Mouse (Mus musculus): Measurements from ENCODE around the gene Pdia6. TPM values are rescaled to one million over a fixed set of nuclear protein-coding genes. Genes with fewer than 3 reads are reported as not detected.

The Pdia6 gene
- total RNA-seq, 2 experiments from 2014 or later = 350 to 596 TPM

- no peak for ATAC-seq (replicated peaks; ENCODE audit: poor library complexity, severe bottlenecking)
Observed at GRCm38 (mm10) chr12:17261005-17261404, 5.3 kb upstream of the Pdia6 start.

GRCm38 (mm10) chr12:17263881-17264280 is 2.5 kb upstream of the Pdia6 start:
- ATAC-seq (replicated peaks; ENCODE audit: poor library complexity, severe bottlenecking) = peak; percentile 28; the same call in 1 of the 2 replicates

- no peak for ATAC-seq (replicated peaks; ENCODE audit: poor library complexity, severe bottlenecking)
Observed at GRCm38 (mm10) chr12:17264826-17265225, 1.5 kb upstream of the Pdia6 start.

GRCm38 (mm10) chr12:17266673-17266990 is 287 bp downstream of the Pdia6 start:
- ATAC-seq (replicated peaks; ENCODE audit: poor library complexity, severe bottlenecking) = no peak

GRCm38 (mm10) chr12:17267316-17267715 is 971 bp downstream of the Pdia6 start:
- no peak for ATAC-seq (replicated peaks; ENCODE audit: poor library complexity, severe bottlenecking)

GRCm38 (mm10) chr12:17271272-17271671 is 4.9 kb downstream of the Pdia6 start:
- ATAC-seq (replicated peaks; ENCODE audit: poor library complexity, severe bottlenecking) = peak; percentile 53

GRCm38 (mm10) chr12:17273841-17274240 is 7.5 kb downstream of the Pdia6 start:
- ATAC-seq (replicated peaks; ENCODE audit: poor library complexity, severe bottlenecking) = no peak

- ATAC-seq (replicated peaks; ENCODE audit: poor library complexity, severe bottlenecking) = no peak
Observed at GRCm38 (mm10) chr12:17288496-17288895, 22.2 kb downstream of the Pdia6 start.

- no peak for ATAC-seq (replicated peaks; ENCODE audit: poor library complexity, severe bottlenecking)
Observed at GRCm38 (mm10) chr12:17289060-17289459, 22.7 kb downstream of the Pdia6 start.

GRCm38 (mm10) chr12:17289913-17290312 is 23.6 kb downstream of the Pdia6 start:
- ATAC-seq (replicated peaks; ENCODE audit: poor library complexity, severe bottlenecking) = no peak

GRCm38 (mm10) chr12:17290569-17290968 is 24.2 kb downstream of the Pdia6 start:
- ATAC-seq (replicated peaks; ENCODE audit: poor library complexity, severe bottlenecking) = no peak

- peak; percentile 64; the same call in 1 of the 2 replicates for ATAC-seq (replicated peaks; ENCODE audit: poor library complexity, severe bottlenecking)
Observed at GRCm38 (mm10) chr12:17296899-17297298, 30.6 kb downstream of the Pdia6 start.

GRCm38 (mm10) chr12:17299902-17300301 is 33.6 kb downstream of the Pdia6 start:
- ATAC-seq (replicated peaks; ENCODE audit: poor library complexity, severe bottlenecking) = no peak

GRCm38 (mm10) chr12:17305445-17305844 is 39.1 kb downstream of the Pdia6 start:
- ATAC-seq (replicated peaks; ENCODE audit: poor library complexity, severe bottlenecking) = no peak

GRCm38 (mm10) chr12:17308246-17308645 is 41.9 kb downstream of the Pdia6 start:
- ATAC-seq (replicated peaks; ENCODE audit: poor library complexity, severe bottlenecking) = no peak

GRCm38 (mm10) chr12:17310852-17311839 is 44.8 kb downstream of the Pdia6 start:
- ATAC-seq (replicated peaks; ENCODE audit: poor library complexity, severe bottlenecking) = no peak

- no peak for ATAC-seq (replicated peaks; ENCODE audit: poor library complexity, severe bottlenecking)
Observed at GRCm38 (mm10) chr12:17316096-17316495, 49.8 kb downstream of the Pdia6 start.

GRCm38 (mm10) chr12:17317970-17318369 is 51.6 kb downstream of the Pdia6 start:
- ATAC-seq (replicated peaks; ENCODE audit: poor library complexity, severe bottlenecking) = no peak

GRCm38 (mm10) chr12:17318453-17318852 is 52.1 kb downstream of the Pdia6 start:
- no peak for ATAC-seq (replicated peaks; ENCODE audit: poor library complexity, severe bottlenecking)

- peak; percentile 56 for ATAC-seq (replicated peaks; ENCODE audit: poor library complexity, severe bottlenecking)
Observed at GRCm38 (mm10) chr12:17324549-17325470, 58.5 kb downstream of the Pdia6 start.

GRCm38 (mm10) chr12:17329259-17329658 is 62.9 kb downstream of the Pdia6 start, which contains the start of gene Atp6v1c2:
Gene Atp6v1c2, minus strand, starts transcription at chr12:17329359.
- no peak for ATAC-seq (replicated peaks; ENCODE audit: poor library complexity, severe bottlenecking)
